Mouse (Mus musculus): ENCODE data around the gene 1700122O11Rik.

DNA sequence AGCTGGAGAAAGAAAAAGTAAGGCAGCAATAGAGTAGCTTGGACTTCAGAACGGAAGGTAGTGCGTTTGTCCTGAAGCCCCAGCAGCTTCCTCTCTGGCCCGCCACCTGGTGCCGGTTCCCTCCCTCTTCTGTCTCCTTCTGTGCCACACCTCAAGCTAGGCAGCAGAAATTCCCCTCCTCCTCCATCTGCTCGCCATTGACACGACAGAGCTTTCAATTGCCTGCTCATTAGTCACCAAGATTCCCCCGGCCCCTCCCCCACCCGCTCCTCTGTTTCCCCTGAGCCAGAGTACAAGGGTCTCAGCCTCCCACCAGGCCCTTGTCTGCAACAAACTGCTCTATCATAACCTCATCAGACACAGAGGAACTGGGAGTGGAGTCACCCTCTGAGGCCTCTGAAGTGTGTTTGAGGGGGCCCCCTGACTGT lies 48.1 kb downstream of the 1700122O11Rik start:
- TF ChIP-seq POLR2AphosphoS5 (IDR thresholded peaks at IDR 0.05; ENCODE audit: insufficient replicate concordance, low read depth, low read length) (no peak), CTCF (IDR thresholded peaks at IDR 0.05; ENCODE audit: low read depth, low read length) (no peak), GATA2 (IDR thresholded peaks at IDR 0.05; ENCODE audit: borderline replicate concordance, low read depth, low read length) (no peak)
